Mouse (Mus musculus) urinary bladder, postnatal 4 days (tissue): ENCODE measurements around the gene Nr5a2.

ENCODE experiments used
- DNase-seq, 2 experiments: peaks; one replicate each; pipeline ENCODE4 v3.0.0; 2021 to 2022; ENCODE audit warnings: low spot score in 2 of 2

Gene Nr5a2

DNA sequence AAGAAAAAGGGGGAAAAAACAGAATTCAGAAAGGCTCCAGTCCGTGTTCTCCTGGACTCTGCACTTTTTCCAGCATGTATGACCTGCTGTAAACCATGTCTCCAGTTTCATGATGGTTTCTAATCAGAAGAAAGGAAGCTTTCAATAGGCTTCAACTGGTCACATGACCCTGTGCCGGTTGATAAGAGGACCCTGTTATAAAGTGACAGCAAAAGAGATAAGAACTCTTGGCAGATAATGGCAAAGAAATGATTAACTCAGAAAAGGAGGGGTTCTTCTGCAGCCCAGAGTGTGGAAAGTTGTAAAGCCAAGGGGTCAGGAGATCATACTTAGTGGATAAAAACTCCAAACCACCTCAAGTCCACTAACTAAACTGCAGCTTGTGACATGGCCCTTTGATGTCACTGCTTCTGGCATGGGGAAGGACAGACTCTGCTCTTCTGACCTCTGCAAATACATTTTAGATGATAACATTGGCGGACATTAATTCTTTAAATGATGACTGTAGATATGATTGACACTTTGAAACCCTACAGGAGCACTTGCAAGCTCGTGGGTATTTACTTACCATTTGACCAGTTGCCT is at the start of gene Nr5a2:
TSS of gene Nr5a2 (minus strand) at position 21 of the 585 bp plus-strand sequence.
- no peak for DNase-seq

DNA sequence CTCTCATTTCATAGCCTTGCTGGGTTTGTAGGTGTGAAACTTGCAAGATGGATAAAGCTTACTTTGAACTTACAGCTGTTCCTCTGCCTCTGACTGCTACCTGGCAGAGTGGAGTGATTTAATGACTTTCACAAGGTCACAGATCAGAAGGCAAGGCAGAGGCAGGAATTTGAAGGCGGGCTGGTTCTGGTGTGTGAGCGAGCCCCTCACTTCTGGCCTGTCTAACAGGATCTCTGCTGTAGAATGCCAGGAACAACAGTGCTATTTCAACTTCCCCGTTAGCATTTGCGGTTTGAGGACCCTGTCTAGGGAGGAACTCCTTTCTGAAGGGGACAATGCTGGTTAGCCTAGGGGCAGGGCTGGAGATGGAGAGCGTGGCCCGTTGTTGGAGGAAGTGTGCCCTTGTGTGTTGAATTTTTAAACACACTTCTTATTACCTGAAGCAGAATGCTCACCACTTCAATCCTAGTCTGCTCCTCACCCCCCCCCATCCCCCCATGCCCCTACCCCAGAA is 48.5 kb upstream of the Nr5a2 start:
- no peak for DNase-seq

DNA sequence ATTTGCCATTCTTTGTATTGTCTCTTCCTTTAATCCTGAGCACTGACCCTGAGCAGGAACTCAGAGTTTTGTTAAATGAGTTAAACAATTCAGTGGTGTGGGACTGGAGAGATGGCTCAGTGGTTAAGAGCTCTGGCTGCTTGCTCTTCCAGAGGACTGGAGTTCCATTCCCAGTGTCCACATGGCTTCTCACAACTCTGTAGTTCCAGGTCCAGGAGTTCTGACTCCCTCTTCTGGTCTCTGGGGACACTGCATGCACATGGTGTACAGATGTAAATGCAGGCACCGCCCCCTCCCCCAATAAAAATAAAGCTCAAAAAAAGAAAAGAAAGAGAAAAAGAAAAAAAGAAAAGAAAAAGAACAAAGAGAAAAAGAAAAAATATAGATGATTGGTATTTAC is 43.6 kb upstream of the Nr5a2 start:
- no peak for DNase-seq

DNA sequence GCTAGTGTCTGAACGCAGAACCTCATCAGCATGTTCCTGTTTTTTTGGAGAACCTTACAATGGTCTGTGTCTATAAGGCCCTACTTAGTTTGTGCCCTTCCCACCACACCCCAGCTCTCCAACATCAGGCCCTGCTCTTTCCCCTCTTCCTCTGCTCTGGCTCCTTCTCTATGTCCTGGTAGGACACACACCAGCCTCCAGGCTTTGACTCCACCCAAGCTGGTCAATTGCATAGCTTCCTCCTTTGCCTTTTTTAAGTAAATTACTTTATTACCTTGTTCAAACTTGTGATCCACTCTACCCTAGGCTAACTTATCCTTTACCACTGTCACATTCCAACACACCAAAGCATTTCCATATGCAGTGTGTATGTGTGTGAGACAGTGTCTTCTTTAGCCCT is 42.9 kb upstream of the Nr5a2 start:
- no peak for DNase-seq

DNA sequence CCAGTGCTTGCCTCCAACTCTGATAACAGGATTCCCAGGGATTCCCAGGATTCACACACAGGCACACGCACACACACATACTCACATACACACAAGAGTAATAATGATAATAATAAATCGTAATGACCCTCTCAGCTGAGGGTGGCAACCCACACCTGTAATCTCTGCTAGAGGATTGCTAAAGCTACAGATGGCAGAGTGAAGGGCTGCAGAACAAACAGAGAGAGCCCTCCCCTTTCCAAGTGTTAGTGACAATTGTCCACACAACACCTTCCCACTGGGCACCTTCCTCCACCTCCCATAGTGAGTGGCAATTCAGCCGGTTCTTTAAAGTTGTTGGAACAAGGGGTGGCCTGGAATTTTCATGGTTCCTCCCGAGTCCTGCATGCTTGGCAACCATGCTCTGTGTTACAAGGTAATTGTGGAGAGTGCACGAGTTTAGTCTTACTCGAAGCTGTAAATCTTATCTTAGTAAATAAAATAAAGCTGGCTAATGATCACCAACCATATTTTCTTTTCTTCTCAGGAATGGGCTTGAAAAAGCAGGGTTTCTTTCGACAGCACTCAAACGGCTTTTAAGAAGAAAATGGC is 31.6 kb upstream of the Nr5a2 start:
- DNase-seq, result no peak

DNA sequence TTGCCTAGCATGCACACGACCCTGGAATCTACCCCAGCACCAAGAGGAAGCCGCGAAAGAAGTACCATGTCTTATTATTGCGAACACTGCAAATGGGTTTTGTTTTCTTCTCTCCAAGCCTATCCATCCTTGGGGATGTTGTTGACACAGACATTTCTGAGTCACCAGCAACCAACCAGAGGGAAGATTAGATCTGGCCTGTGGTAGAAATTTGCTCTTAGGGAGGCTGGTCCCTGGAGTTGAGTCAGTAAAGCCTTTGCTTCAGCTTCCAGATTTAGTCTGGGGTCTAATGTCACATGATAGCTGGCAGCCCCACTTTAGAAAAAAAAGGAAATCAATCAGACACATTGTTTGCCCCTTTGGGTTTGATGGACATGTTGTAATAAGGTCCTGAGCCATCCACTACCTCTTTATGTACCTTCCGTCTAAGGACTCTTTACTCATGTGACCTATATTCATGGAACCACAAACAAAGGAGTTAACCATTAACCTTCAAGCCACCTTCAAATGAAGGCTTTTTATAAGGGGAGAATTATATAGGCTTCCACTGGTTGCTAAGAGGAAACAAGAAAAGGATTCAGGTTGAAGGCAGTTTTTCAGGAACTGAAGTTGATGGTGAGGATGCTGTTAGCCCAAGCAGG is 20.1 kb upstream of the Nr5a2 start:
- DNase-seq, result no peak

DNA sequence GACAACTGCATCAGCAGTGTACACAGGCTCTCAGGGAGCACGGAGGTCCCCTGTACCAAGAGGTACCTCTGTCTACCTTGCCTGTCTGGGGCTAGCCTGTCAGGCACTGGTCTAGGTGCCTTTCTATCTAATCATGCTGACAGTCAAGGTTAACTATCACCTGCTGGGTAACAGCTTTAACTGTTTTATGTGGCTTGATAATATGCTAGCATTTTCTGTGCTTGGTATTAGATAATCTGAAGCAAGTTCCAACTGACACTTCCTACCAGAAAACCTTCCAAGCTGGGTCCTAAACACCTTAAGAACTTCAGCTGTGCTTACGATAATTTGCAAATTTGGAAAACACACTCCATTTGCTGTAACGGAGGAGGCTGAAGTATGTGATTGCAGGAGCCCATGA is 17.6 kb upstream of the Nr5a2 start:
- DNase-seq, result no peak

DNA sequence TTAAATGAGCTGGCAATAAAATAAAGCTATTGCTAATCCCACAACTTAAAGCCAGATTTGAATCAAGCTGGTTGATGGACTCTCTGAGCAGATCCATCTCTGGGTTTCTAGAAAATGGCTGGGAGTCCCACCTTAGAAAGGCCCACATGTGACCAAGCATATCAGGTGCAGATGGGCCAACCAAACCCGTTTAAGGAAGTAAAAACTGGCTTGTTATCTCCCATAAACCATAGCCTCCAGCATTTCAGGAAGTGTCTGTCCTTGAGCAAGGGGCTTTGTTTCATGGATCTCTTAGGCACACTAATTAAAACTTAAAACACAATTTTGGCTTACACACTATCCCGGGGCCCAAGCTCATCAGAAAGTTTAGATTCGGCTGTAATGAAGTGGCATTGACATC is 13.8 kb upstream of the Nr5a2 start:
- no peak for DNase-seq

DNA sequence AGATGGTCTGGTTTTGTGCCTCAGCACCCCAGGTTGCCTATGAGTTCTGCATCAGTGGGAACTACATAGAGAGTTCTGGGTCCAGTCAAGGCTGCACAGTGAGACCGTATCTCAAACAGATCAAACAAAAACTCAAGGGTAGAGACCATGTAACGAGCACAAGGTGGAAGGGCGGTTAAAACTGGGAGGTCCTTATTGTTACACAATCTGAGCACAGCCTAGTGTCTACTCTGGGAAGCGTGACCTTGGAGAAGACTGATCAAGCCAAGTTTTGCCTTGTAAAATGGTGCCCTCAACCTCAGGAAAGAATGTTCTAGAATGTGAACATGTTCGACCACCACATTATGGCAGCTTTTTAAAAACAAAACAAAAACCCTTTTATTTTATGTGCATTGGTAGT is 12.8 kb upstream of the Nr5a2 start:
- DNase-seq, result no peak

DNA sequence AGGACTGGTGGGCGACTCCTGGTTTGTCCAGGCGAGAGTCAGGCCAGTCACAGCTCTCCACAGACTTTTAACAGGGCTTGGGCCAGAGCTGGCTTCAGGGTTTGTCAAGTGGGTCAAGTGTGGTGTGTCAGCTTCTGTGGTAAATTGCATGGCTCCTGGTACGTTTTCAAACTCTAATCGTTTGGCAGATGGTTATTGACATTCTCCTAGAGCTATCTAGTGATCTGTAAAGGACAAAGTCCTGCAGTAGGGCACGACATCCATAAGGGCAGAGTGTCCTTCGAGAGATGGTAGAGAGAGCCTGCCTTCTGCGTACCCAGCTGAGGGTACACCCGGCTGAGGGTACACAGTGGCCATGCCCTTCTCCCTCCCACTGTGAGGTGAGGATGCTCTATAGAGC is 10.7 kb upstream of the Nr5a2 start:
- no peak for DNase-seq

DNA sequence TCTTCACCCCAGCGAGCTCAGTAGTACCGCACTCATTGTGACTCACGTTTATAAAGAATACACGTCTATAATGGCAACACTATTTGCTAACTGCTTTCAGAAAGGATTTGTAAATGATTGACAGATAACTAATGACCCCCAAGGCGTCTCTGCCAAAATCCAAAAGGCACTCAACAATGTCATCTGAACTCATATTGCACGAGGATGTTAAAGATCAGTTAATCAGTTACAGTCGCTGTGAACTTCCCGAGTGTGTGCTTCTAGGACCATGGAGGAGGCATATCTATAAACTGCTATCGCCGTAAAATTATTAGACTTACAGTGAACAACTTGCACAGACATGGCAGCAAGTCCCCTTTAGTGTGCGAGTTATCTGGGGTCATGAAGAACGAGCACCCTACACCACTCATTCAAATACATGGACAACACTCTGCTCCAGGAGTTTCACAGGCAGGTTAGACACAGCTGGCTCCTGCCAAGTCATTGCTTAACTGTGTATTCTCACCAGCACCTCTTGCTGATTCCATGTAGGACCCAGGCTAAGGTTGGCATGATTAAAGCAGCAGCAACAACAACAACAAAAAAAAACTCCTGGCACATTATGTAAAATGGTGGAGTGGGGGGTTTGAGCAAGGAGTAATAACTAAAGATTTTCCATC is 6.6 kb upstream of the Nr5a2 start:
- no peak for DNase-seq

DNA sequence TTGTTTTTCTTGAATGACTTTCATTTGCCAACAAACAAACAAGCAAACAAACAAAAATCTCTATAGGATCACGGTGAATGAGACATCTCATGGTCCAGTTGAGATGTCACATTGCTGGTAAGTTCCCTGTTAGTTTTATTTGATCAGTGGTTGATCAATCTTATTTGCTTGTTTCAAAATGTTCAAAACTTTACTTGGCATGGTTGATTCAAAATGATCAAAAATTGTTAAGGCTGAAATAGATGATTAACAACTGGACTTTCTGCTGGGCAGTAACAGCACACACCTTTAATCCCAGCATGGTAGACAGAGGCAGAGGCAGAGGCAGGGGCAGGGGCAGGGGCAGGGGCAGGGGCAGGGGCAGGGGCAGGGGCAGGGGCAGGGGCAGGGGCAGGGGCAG is 757 bp downstream of the Nr5a2 start:
- DNase-seq, result no peak

DNA sequence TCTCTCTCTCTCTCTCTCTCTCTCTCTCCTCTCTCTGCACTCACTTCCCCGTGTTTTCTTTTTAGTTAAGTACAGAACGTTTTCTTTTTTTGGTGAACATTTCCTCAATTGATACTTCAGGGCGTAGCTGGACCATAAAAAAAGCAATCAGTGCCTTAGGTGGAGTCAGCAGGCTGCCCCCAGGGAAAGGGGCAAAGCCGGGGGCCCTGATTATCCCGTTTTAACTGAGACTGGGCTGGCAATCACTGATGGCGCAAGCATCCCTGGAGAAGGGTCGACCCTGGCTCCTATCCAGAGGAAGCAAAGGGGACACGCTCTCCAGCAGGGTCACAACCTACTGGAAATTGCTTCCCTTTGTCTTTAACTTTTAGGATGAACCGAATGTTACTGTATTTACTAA is 1.6 kb downstream of the Nr5a2 start:
- DNase-seq, result no peak

DNA sequence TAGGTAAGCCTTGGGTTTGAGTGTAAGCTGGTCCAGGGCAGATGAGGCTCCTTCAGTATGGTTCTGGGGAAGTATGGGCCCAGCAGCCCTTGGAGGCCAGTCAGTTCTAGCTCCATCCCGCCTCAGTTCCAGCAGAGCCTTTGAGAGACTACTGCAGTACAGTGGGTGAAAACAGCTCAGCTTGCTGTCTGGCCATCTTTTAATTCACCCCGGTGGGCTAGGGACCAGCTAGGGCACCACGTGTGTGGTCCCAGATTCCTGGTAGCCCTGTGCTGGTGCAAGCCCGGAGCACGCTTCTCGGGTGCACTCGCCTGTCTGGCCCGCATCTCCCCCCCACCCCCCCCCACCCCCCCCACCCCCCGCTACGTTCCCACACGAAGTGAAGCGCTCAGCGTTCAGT is 2.1 kb downstream of the Nr5a2 start:
- DNase-seq, result no peak

DNA sequence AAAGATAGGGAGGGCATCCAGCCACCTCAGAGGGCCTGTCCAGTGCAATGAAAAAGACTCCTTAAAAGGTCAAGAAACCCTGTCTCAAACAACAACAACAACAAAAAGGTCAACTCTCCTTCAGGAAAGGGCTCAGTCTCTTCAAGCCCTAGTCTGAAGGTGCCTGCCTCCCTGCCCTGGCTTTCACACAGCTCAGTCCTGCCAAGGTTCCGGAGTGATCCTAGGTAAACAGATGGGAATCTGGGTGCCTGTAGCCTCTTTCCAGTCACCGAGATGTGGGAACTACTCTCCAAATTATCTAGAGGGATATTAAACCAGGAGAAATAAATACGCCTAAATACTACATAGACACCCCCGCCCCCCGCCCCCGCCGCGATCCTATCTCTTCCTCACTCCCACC is 2.6 kb downstream of the Nr5a2 start:
- DNase-seq, result no peak

DNA sequence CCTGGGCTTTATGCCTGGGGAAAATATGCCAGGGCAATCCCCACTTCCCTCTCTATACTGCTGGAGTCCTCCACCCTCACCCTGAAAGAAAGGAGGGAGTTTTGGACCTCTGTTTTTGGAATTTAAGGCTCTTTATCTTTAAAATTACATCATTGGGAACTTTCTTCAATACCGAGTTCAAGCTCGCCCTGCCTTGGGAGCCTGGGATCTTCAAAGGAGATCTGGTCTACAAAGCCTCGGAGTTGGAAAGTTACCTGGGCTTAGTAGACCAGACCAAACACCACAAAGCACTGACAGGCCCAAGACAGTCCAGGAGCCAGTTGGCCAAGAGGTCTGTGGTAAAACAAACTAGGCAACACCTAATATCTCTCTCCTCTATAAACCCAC is 6.1 kb downstream of the Nr5a2 start:
- no peak for DNase-seq

DNA sequence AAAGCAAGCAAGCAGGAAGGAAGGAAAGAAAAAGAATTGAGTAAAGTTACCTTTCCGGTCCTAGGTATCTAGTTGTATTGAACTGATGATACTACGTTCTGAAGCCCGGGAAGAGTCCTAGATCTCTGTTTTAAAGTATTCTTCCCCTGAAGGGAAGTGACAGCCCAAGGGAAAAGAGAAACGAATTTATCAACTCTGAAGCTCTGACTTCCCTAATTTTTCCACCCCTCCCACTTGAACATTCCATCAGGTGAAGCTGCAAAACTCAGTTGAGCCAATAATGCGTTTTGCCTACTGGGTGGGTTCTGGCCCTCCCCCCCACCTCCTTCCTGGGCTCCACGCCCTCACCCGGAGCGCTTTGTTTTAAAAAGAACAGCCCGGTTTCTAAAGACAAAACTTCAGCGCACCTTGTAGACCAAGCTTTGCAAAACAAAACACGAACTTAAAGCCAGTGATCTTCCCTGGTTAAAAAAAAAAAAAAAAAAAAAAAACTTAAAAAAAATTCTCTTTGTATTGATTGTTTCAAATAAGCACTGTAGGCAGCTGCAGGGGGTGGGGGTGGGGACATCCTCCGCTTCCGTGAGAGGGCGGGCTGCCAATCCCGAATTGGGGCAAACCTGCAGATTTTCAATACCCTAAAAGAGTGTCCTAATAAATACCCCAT is 6.7 kb downstream of the Nr5a2 start:
- no peak for DNase-seq

DNA sequence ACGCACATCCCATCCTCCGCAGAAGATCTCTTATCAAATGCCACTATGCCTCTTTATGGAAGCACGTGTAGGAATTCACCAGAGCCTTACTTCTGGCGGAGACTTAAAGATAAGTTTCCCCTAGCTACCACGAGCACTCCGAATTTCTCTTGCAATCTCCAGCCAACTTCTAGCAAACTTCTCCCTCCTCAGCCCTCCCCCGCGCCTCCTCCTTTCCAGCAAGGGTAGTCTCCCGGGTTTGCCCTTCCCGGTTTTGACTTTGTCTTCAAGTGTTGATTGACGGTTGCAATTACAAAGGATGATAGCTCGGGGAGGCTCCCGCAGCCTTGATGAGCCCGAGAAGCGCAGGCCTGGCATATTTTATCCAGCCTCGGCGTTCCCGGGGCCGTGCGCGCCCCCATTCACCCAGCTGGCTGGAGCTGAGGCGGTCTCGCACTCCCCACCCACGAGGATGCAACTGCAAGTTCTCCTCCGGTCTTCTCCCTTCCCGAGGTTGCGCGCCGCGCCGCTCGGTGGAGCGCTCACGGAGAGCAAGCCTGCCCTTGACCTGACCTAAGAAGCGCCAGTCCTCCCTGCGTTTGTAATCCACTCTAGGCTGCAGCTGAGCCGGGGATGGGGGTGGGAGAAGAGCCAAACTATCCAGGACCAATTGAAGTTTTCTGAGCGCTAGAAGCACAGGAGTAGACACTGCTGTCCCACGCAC is 7.5 kb downstream of the Nr5a2 start:
- no peak for DNase-seq

DNA sequence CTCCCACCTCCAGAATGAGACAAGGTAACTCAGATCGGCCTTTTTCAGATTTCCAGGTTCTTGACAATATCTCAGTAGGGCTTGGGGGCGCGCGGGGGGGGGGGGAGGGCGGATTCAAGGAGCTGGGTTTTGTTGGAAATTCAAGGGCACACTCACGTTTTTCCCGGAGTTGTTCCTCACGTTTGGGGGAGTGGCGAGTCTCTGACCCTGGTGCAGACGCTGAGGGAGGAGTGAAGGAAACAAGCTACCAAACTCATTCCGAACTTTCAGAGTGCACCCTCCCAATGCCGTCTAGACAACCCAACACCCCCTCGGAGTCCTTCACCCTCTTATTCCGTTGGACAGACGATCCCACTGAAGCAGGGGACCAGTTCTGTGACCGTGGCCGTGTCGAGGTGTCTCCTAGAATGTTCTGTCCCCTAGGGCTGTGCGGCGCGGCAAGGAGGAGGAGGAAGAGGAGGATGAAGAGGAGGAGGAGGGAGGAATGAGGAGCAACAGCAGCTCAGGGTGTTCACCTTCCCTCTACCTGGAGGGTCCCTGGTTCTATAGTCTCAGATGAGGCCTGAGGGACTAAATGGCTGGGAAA is 8.2 kb downstream of the Nr5a2 start:
- no peak for DNase-seq

DNA sequence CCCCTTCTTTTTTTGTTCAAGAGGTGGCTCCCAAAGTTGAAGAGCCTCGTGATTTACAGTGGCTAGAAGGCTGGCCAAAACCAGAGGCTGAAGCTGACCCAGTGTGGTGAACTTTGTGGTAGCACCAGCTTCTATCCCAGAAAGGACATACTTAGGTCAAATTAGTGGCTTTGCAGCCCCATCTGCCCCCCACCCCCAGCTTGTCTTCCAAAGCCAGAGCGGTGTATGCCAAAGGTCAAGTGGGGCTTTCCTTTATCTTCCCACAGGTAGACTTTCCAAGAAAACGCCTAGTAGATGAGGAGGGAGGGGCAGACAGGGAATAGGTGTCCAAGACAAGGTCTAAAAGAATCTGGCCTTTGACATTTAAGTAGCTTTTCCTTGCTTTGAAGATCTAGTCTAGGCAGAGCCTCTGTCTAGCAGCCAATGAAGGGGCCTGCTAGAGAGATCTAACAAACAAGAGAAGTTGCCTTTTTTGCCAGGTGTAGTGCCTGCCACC is 9.0 kb downstream of the Nr5a2 start:
- DNase-seq, result no peak

DNA sequence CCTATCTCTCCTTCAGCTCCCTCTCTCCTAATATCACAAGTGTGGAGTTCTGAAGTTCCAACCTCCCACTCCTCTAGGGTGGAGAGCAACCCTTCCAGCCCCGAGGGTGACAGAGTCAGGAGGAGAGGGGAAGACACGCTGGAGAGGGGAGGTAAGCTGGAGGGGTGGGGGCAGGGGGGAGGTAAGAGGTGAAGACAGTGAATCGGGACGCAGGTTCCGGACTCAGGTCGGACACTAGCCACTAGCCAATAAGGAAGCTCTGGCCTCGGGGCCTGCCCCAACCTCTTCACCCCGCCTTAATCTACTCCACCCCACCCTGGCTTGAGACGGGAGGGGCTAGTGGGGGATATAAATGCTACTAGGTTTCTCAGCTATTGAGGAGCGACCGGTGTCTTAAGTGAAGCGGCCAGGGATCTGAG is 10.9 kb downstream of the Nr5a2 start:
- no peak for DNase-seq
